ENCODE assay signal across 10 mouse cellular contexts in genomic region chr1:158653808-158654520, GRCm38 (mm10).
DNase-seq lines count a peak whose midpoint lies in the region; ATAC-seq lines count a peak whose summit lies in the region.
"Had no signal": no experiment of that assay in that cellular context is flagged by ENCODE, and none has a peak within 500 bp of the region (broad histone marks: within the 10 kb centered on the region; RNA-seq: fewer than 3 reads in every experiment).

No protein-coding gene starts in this region.

- H3K36me3 ChIP-seq in embryonic facial prominence, embryonic 11.5 days (replicated peaks; ENCODE audit: control insufficient read depth, insufficient read depth, low read depth, low read length), result no peaks in the 10 kb centered on the region
- no peaks in the 10 kb centered on the region for H3K36me3 ChIP-seq in limb, embryonic 12.5 days

- no peaks in the 10 kb centered on the region for H3K9me3 ChIP-seq in embryonic facial prominence, embryonic 11.5 days (replicated peaks; ENCODE audit: control insufficient read depth, low read length)
- no peaks in the 10 kb centered on the region for H3K9me3 ChIP-seq in limb, embryonic 12.5 days
- H3K9me3 ChIP-seq: megakaryocyte, embryonic 14.5 days had no signal

- DNase-seq in ovary, postnatal 14 days (ENCODE audit: low spot score), result peak; percentile 12
- DNase-seq in ovary, adult 18-20 months (ENCODE audit: low spot score), result no peak
- DNase-seq in adrenal gland, postnatal 25 days, result peak; percentile 13
- peak; percentile 86 for DNase-seq in embryonic facial prominence, embryonic 11.5 days (ENCODE audit: low spot score)
- peak; percentile 11 for DNase-seq in induced T-regulatory cell, adult 2 months (ENCODE audit: low read depth)
- DNase-seq in retina, adult 2 months (ENCODE audit: low read depth, low spot score), result peak; percentile 32
- DNase-seq in ovary, postnatal 36 days (ENCODE audit: low spot score), result no peak

- H3K27me3 ChIP-seq in embryonic facial prominence, embryonic 11.5 days (ENCODE audit: control insufficient read depth, insufficient read depth, low read length), result no peaks in the 10 kb centered on the region
- H3K27me3 ChIP-seq in limb, embryonic 12.5 days, result no peaks in the 10 kb centered on the region
- H3K27me3 ChIP-seq: megakaryocyte, embryonic 14.5 days had no signal

- no peaks in the 10 kb centered on the region for H3K4me1 ChIP-seq in embryonic facial prominence, embryonic 11.5 days (ENCODE audit: control insufficient read depth, insufficient read depth, low read length)
- H3K4me1 ChIP-seq in limb, embryonic 12.5 days (replicated peaks), result peaks cover 4% of the 10 kb centered on the region; the same call in 1 of the 2 replicates
- H3K4me1 ChIP-seq: megakaryocyte, embryonic 14.5 days had no signal

- H3K27ac ChIP-seq in embryonic facial prominence, embryonic 11.5 days (replicated peaks; ENCODE audit: low read depth, low read length), result no peak overlapping the region
- H3K27ac ChIP-seq in limb, embryonic 12.5 days, result no peak overlapping the region

- WGBS in embryonic facial prominence, embryonic 11.5 days, result 21% methylated on average over 4 of the region's 4 CpGs
- WGBS in limb, embryonic 12.5 days, result 18% methylated on average over 4 of the region's 4 CpGs

- H3K4me2 ChIP-seq in embryonic facial prominence, embryonic 11.5 days (ENCODE audit: low read depth, low read length), result no peak overlapping the region
- no peak overlapping the region for H3K4me2 ChIP-seq in limb, embryonic 12.5 days

- H3K9ac ChIP-seq in embryonic facial prominence, embryonic 11.5 days (replicated peaks; ENCODE audit: low read length), result no peak overlapping the region
- H3K9ac ChIP-seq in limb, embryonic 12.5 days (replicated peaks), result no peak overlapping the region

- 0 out of 2 replicates have a peak, but pooled peaks have one; percentile 81 for ATAC-seq in embryonic facial prominence, embryonic 11.5 days (replicated peaks; ENCODE audit: insufficient number of reproducible peaks, low FRiP score, low TSS enrichment, low read depth)
- peak; percentile 61; the same call in 1 of the 2 replicates for ATAC-seq in limb, embryonic 12.5 days (ENCODE audit: insufficient number of reproducible peaks, insufficient read depth, low FRiP score, low TSS enrichment, low read depth)

- no peak overlapping the region for H3K4me3 ChIP-seq in embryonic facial prominence, embryonic 11.5 days (ENCODE audit: low read depth, low read length)
- no peak overlapping the region for H3K4me3 ChIP-seq in limb, embryonic 12.5 days (replicated peaks)
- H3K4me3 ChIP-seq: erythroblast, embryonic 14.5 days; megakaryocyte, embryonic 14.5 days had no signal

Comparison
In these comparisons a context has a peak if more than half of its experiments do, and no peak if none do; other contexts are left out.
1. DNase-seq: peak in ovary, postnatal 14 days (single experiment), adrenal gland, postnatal 25 days (single experiment), embryonic facial prominence, embryonic 11.5 days (single experiment), induced T-regulatory cell, adult 2 months (single experiment) and retina, adult 2 months (single experiment); none in ovary, adult 18-20 months (single experiment) and ovary, postnatal 36 days (single experiment).